Mouse (Mus musculus): ENCODE measurements around the gene Epc2. TPM values are rescaled to one million over a fixed set of nuclear protein-coding genes. Genes with fewer than 3 reads are reported as not detected.

The Epc2 gene
- polyA plus RNA-seq, 1 experiment from 2014 or later = 3.8 TPM

DNA sequence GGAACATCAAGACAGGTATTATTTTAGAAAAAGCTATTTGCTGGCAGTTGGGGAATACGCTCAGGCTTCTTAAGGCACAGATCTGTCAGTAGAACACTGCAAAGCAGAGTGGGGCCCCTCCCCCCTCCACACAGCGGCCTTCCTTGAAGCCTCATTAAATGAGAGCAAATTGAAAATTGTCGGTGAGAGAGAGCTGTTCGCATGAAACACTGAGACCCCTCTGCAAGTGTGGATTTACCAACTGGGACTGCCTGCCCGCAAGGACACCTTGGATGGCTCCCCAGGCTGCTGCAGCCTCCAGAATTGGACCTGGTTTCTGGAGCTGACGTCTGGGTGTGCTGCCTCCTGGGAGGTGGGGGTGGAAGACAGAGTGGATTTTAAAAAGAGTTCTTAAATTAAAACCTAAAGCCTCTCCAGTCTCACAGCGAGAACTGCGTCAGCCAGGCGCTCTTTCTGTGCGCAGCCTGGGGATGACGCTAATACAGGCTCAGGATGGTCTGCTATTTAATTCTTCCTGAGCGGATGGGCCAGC, 120.9 kb downstream of the Epc2 start:
- Histone ChIP-seq H3K4me3 (ENCODE audit: low read length) (no peak overlapping the region), H3K27me3 (replicated peaks; ENCODE audit: control insufficient read depth, insufficient read depth, low read length) (no peaks in the 10 kb centered on the region), H3K4me1 (ENCODE audit: control insufficient read depth, insufficient read depth, low read length) (peaks cover 6% of the 10 kb centered on the region; the same call in 1 of the 2 replicates), H3K27ac (ENCODE audit: low read length) (no peak overlapping the region), H3K9me3 (ENCODE audit: control insufficient read depth, low read length) (no peaks in the 10 kb centered on the region), H3K9ac (ENCODE audit: low read depth, low read length) (no peak overlapping the region), H3K4me2 (ENCODE audit: low read depth, low read length) (no peak overlapping the region), H3K36me3 (ENCODE audit: control insufficient read depth, insufficient read depth, low read length) (no peaks in the 10 kb centered on the region)
- ATAC-seq = no peak
- 58% methylated on average over 12 of the region's 12 CpGs for WGBS

DNA sequence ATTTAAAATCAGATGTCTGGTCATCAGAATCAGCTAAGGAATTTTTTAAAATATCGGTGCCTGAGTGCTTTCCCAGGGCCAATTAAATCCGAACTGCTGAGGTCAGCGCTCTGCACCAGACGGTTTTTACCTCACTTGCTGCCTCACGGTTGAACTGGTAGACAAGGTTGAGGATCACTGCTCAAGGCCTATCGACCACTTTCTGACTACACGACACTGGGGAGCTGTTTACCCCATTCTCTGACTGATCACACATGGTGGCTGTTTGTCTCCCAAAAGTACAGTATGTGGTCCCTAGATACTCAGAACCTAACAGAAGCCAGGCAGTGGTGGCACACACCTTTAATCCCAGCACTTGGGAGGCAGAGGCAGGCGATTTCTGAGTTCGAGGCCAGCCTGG, 121.4 kb downstream of the Epc2 start:
- Histone ChIP-seq H3K9me3 (ENCODE audit: control insufficient read depth, low read length) (no peaks in the 10 kb centered on the region), H3K9ac (ENCODE audit: low read depth, low read length) (no peak overlapping the region), H3K27me3 (replicated peaks; ENCODE audit: control insufficient read depth, insufficient read depth, low read length) (no peaks in the 10 kb centered on the region), H3K4me1 (ENCODE audit: control insufficient read depth, insufficient read depth, low read length) (peaks cover 6% of the 10 kb centered on the region; the same call in 1 of the 2 replicates), H3K27ac (ENCODE audit: low read length) (no peak overlapping the region), H3K4me2 (ENCODE audit: low read depth, low read length) (no peak overlapping the region), H3K36me3 (ENCODE audit: control insufficient read depth, insufficient read depth, low read length) (no peaks in the 10 kb centered on the region), H3K4me3 (ENCODE audit: low read length) (no peak overlapping the region)
- WGBS = 75% methylated on average over 9 of the region's 9 CpGs
- ATAC-seq = no peak

DNA sequence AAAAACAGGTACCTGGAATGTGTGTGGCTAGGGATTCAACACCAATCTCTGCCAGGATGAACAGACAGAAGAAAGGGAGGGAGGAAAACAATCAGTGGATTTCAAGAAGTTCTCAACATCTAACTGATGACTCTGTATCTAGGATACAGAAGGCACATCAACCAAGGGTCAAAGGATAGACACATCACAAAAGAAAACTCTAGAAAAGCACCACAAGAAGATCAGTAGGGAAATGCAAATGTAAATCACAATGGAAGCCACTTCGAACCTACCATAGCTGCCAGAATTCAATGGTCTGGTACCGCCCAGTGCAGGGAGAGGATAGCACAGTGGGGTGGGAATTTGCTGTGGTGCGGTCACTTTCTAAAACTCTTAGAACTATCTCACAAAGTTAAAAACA, 122.0 kb downstream of the Epc2 start:
- Histone ChIP-seq H3K27ac (ENCODE audit: low read length) (no peak overlapping the region), H3K4me1 (ENCODE audit: control insufficient read depth, insufficient read depth, low read length) (peaks cover 6% of the 10 kb centered on the region; the same call in 1 of the 2 replicates), H3K9me3 (ENCODE audit: control insufficient read depth, low read length) (no peaks in the 10 kb centered on the region), H3K4me2 (ENCODE audit: low read depth, low read length) (no peak overlapping the region), H3K36me3 (ENCODE audit: control insufficient read depth, insufficient read depth, low read length) (no peaks in the 10 kb centered on the region), H3K4me3 (ENCODE audit: low read length) (no peak overlapping the region), H3K9ac (ENCODE audit: low read depth, low read length) (no peak overlapping the region), H3K27me3 (replicated peaks; ENCODE audit: control insufficient read depth, insufficient read depth, low read length) (no peaks in the 10 kb centered on the region)
- no peak for ATAC-seq
- WGBS = 96% methylated on average over 3 of the region's 3 CpGs

DNA sequence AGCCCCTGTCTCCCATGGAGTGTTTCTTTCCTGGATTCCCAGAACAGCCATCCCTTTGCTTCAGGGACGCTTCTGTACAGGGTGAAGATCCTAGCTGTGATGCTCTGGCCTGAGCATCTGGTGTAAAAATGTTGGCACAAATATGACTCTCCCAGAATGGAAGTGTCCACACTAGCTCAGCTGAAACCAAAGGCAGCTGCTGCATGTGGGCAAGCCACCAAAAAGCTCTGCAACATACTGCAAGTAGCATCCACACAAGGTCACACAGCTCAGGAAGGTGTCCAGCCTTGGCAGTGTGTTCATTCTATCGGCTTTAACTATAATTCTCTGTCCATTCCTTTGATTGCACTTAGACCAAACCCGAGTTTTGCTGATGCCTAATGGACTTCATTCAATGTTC, 129.3 kb downstream of the Epc2 start:
- ATAC-seq = no peak
- Histone ChIP-seq H3K4me3 (ENCODE audit: low read length) (no peak overlapping the region), H3K4me2 (ENCODE audit: low read depth, low read length) (no peak overlapping the region), H3K27ac (ENCODE audit: low read length) (no peak overlapping the region), H3K27me3 (replicated peaks; ENCODE audit: control insufficient read depth, insufficient read depth, low read length) (no peaks in the 10 kb centered on the region), H3K36me3 (ENCODE audit: control insufficient read depth, insufficient read depth, low read length) (no peaks in the 10 kb centered on the region), H3K9me3 (ENCODE audit: control insufficient read depth, low read length) (no peaks in the 10 kb centered on the region), H3K4me1 (ENCODE audit: control insufficient read depth, insufficient read depth, low read length) (no peaks in the 10 kb centered on the region), H3K9ac (ENCODE audit: low read depth, low read length) (no peak overlapping the region)
- 79% methylated on average over 3 of the region's 3 CpGs for WGBS

DNA sequence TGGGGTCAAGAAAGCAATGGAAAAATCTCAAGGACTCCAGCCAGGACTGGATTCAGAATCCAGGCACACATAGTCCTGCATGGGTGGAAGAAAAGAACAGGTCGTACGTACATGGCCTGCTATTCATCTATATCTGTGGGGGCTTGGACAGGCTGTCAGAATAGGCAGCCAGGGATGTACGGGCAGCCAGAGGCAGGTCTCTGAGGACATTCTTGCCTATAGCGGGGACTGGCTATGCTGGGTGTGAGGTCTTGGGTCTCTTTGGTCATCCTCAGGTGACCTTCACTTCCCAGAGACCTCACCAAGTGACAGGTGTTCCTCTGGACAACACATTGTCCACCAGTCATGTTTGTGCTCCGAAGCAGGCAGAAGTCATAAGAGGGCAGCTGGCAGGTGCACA, 131.3 kb downstream of the Epc2 start:
- ATAC-seq = no peak

DNA sequence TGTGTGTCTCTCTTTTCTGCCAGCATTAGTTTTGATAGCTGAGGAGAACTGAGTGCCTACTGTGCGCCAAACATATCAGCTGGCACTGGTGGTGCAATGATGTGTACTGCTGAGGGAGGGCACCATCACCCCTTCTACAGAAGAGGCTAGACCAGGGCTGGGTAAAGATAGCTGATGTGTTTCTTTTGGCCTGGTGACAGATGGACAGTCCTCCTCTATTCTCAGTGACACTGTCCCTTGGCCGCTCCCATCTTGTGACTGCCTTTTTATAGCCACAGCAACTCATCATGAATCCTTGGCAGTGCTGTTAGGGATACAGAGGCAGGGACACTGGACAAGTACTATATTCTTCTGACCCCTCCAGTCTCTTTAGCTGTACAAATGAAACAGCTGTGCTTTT, 132.0 kb downstream of the Epc2 start:
- no peak overlapping the region for H3K4me2 ChIP-seq (ENCODE audit: low read depth, low read length)
- WGBS = 91% methylated on average over 2 of the region's 2 CpGs
- H3K9me3 ChIP-seq (ENCODE audit: control insufficient read depth, low read length) = no peaks in the 10 kb centered on the region
- H3K9ac ChIP-seq (ENCODE audit: low read depth, low read length) = no peak overlapping the region
- no peaks in the 10 kb centered on the region for H3K27me3 ChIP-seq (replicated peaks; ENCODE audit: control insufficient read depth, insufficient read depth, low read length)
- H3K4me3 ChIP-seq (ENCODE audit: low read length) = no peak overlapping the region
- no peaks in the 10 kb centered on the region for H3K36me3 ChIP-seq (ENCODE audit: control insufficient read depth, insufficient read depth, low read length)
- no peak overlapping the region for H3K27ac ChIP-seq (ENCODE audit: low read length)
- ATAC-seq = no peak
- no peaks in the 10 kb centered on the region for H3K4me1 ChIP-seq (ENCODE audit: control insufficient read depth, insufficient read depth, low read length)

More for the DNA sequence above, 131.3 kb downstream of the Epc2 start:
- H3K4me3 ChIP-seq (ENCODE audit: low read length) = no peak overlapping the region
- H3K9ac ChIP-seq (ENCODE audit: low read depth, low read length) = no peak overlapping the region
- no peak overlapping the region for H3K27ac ChIP-seq (ENCODE audit: low read length)
- H3K4me1 ChIP-seq (ENCODE audit: control insufficient read depth, insufficient read depth, low read length) = no peaks in the 10 kb centered on the region
- H3K4me2 ChIP-seq (ENCODE audit: low read depth, low read length) = no peak overlapping the region
- no peaks in the 10 kb centered on the region for H3K36me3 ChIP-seq (ENCODE audit: control insufficient read depth, insufficient read depth, low read length)
- H3K9me3 ChIP-seq (ENCODE audit: control insufficient read depth, low read length) = no peaks in the 10 kb centered on the region
- H3K27me3 ChIP-seq (replicated peaks; ENCODE audit: control insufficient read depth, insufficient read depth, low read length) = no peaks in the 10 kb centered on the region
- 84% methylated on average over 5 of the region's 5 CpGs for WGBS

DNA sequence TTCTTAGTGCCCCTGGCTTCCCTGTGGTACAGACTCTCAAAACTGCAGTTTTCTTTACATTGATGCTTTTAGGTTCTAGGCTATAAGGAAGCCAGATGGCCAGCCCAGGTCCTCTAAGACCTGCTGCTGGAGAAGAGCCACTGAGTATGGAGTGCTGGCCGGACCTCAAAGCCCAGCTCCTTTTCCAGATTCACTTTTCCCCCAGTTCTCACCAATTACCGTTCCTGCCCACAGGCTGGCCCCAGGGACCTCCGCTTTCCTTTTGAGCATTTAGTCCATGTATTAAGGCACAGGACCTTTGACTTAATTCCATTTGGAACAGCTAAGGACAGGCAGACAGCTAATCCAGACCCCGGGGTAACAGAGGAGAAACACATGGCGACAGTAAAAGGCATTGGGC, 139.2 kb downstream of the Epc2 start:
- no peak overlapping the region for H3K4me2 ChIP-seq (ENCODE audit: low read depth, low read length)
- H3K9ac ChIP-seq (ENCODE audit: low read depth, low read length) = no peak overlapping the region
- H3K27ac ChIP-seq (ENCODE audit: low read length) = no peak overlapping the region
- no peak overlapping the region for H3K4me3 ChIP-seq (ENCODE audit: low read length)
- ATAC-seq = no peak
- 71% methylated on average over 5 of the region's 5 CpGs for WGBS
- no peaks in the 10 kb centered on the region for H3K36me3 ChIP-seq (ENCODE audit: control insufficient read depth, insufficient read depth, low read length)
- no peaks in the 10 kb centered on the region for H3K9me3 ChIP-seq (ENCODE audit: control insufficient read depth, low read length)
- H3K27me3 ChIP-seq (replicated peaks; ENCODE audit: control insufficient read depth, insufficient read depth, low read length) = no peaks in the 10 kb centered on the region
- no peaks in the 10 kb centered on the region for H3K4me1 ChIP-seq (ENCODE audit: control insufficient read depth, insufficient read depth, low read length)

DNA sequence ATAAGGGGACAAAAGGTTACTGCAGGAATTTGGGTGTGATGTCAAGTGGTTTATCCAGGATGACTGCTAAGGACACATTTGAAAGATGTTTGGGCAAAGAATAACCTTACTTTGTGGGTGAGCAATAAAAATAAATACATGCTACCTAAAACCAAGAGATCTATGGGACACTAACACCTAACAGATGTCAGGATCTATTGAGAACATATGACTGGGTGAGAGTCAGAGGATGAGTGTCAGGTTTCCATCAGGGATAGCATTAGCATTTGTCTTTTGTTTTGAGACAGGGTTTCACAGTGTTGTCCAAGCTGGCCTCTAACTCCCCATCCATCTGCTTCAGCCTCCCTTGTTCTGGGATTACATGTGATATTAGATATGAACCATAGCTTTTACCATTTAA, 141.6 kb downstream of the Epc2 start:
- Histone ChIP-seq H3K9me3 (ENCODE audit: control insufficient read depth, low read length) (no peaks in the 10 kb centered on the region), H3K27ac (ENCODE audit: low read length) (no peak overlapping the region), H3K27me3 (replicated peaks; ENCODE audit: control insufficient read depth, insufficient read depth, low read length) (no peaks in the 10 kb centered on the region), H3K4me2 (ENCODE audit: low read depth, low read length) (no peak overlapping the region), H3K4me1 (ENCODE audit: control insufficient read depth, insufficient read depth, low read length) (no peaks in the 10 kb centered on the region), H3K4me3 (ENCODE audit: low read length) (no peak overlapping the region), H3K9ac (ENCODE audit: low read depth, low read length) (no peak overlapping the region), H3K36me3 (ENCODE audit: control insufficient read depth, insufficient read depth, low read length) (no peaks in the 10 kb centered on the region)
- no peak for ATAC-seq

DNA sequence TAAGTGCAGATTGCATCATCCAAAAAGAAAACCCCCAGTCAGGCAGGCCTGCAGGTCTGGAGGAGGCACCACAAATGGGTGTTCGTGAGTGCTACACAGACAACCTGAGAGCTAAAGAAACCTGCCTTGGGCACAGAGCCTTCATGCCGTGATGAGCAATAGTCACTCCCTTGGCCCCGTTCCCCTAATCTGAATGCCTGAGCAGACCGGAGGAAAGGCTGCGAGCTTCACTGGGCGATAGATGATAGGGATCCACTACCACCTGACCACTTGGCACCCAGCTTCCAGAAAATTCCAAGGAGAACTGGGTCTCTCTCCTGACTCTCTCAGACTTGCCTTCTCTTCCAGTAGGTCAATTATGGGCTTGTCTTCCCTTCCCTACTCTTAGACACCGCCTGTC, 143.6 kb downstream of the Epc2 start:
- H3K4me2 ChIP-seq (ENCODE audit: low read depth, low read length) = no peak overlapping the region
- no peak for ATAC-seq
- 86% methylated on average over 7 of the region's 7 CpGs for WGBS
- no peak overlapping the region for H3K27ac ChIP-seq (ENCODE audit: low read length)
- H3K9ac ChIP-seq (ENCODE audit: low read depth, low read length) = no peak overlapping the region
- H3K4me3 ChIP-seq (ENCODE audit: low read length) = no peak overlapping the region
- H3K4me1 ChIP-seq (ENCODE audit: control insufficient read depth, insufficient read depth, low read length) = no peaks in the 10 kb centered on the region
- H3K36me3 ChIP-seq (ENCODE audit: control insufficient read depth, insufficient read depth, low read length) = no peaks in the 10 kb centered on the region
- no peaks in the 10 kb centered on the region for H3K9me3 ChIP-seq (ENCODE audit: control insufficient read depth, low read length)
- no peaks in the 10 kb centered on the region for H3K27me3 ChIP-seq (replicated peaks; ENCODE audit: control insufficient read depth, insufficient read depth, low read length)

DNA sequence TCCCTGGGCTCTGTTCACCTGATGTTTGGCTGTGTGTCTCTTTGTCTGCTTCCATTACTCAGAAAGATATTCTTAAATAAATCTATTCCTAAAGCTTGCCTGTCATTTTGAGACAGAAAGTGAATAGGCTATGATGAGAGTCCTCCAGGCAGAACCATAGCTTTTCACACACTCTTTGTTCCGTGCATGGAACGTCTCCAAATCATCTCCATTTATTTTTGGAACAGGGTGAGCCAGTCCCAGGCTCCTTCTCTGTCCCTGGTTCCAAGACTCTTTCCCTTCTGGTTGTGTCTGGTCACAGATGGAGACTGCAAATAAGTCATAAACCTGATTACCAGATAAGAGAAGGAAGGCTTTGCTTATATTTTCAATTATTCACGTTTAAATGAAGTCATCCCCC, 145.0 kb downstream of the Epc2 start:
- H3K4me3 ChIP-seq (ENCODE audit: low read length) = no peak overlapping the region
- H3K36me3 ChIP-seq (ENCODE audit: control insufficient read depth, insufficient read depth, low read length) = no peaks in the 10 kb centered on the region
- no peak overlapping the region for H3K9ac ChIP-seq (ENCODE audit: low read depth, low read length)
- ATAC-seq = no peak
- H3K27me3 ChIP-seq (replicated peaks; ENCODE audit: control insufficient read depth, insufficient read depth, low read length) = no peaks in the 10 kb centered on the region
- 71% methylated on average over 3 of the region's 3 CpGs for WGBS
- no peaks in the 10 kb centered on the region for H3K4me1 ChIP-seq (ENCODE audit: control insufficient read depth, insufficient read depth, low read length)
- no peak overlapping the region for H3K4me2 ChIP-seq (ENCODE audit: low read depth, low read length)
- no peaks in the 10 kb centered on the region for H3K9me3 ChIP-seq (ENCODE audit: control insufficient read depth, low read length)
- no peak overlapping the region for H3K27ac ChIP-seq (ENCODE audit: low read length)

Measured in intestine, embryonic 16.5 days (tissue).